Mouse (Mus musculus) retina, postnatal 1 day (tissue): Measurements from ENCODE around the gene Lsm2.
"Not testable (repeated sequence)": the region's sequence is repeated elsewhere in the genome, so short reads cannot be mapped to it uniquely, and the experiment has no call there.

Experiments used
- DNase-seq: peaks from one replicate; pipeline ENCODE4 v3.0.0-alpha.2; 2012

Lsm2 gene

DNA sequence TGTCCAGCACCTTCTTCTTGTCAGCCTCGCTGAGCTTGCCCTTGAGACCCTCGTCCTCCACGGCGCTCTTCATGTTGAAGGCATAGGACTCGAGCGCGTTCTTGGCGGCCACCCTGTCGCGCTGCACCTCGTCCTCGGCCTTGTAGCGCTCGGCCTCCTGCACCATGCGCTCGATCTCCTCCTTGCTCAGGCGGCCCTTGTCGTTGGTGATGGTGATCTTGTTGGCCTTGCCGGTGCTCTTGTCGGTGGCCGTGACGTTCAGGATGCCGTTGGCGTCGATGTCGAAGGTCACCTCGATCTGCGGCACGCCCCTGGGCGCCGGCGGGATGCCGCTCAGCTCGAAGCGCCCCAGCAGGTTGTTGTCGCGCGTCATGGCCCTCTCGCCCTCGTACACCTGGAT is 24.4 kb upstream of the Lsm2 start:
- DNase-seq: not testable (repeated sequence)

DNA sequence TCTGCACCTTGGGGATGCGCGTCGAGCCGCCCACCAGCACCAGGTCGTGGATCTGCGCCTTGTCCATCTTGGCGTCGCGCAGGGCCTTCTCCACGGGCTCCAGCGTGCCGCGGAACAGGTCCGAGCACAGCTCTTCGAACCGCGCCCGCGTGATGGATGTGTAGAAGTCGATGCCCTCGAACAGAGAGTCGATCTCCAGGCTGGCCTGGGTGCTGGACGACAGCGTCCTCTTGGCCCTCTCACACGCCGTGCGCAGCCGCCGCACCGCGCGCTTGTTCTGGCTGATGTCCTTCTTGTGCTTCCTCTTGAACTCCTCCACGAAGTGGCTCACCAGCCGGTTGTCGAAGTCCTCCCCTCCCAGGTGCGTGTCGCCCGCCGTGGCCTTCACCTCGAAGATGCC is 23.7 kb upstream of the Lsm2 start:
- DNase-seq: not testable (repeated sequence)

DNA sequence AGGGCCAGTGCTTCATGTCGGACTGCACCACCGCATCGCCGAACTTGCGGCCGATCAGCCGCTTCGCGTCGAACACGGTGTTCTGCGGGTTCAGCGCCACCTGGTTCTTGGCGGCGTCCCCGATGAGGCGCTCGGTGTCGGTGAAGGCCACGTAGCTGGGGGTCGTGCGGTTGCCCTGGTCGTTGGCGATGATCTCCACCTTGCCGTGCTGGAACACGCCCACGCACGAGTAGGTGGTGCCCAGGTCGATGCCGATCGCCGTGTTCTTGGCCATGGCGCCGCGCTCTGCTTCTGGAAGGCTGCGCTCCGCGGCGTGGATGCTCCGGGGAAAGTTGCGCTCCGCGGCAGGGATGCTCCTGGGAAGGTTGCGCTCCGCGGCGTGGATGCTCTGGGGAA is 22.9 kb upstream of the Lsm2 start:
- not testable (repeated sequence) for DNase-seq

DNA sequence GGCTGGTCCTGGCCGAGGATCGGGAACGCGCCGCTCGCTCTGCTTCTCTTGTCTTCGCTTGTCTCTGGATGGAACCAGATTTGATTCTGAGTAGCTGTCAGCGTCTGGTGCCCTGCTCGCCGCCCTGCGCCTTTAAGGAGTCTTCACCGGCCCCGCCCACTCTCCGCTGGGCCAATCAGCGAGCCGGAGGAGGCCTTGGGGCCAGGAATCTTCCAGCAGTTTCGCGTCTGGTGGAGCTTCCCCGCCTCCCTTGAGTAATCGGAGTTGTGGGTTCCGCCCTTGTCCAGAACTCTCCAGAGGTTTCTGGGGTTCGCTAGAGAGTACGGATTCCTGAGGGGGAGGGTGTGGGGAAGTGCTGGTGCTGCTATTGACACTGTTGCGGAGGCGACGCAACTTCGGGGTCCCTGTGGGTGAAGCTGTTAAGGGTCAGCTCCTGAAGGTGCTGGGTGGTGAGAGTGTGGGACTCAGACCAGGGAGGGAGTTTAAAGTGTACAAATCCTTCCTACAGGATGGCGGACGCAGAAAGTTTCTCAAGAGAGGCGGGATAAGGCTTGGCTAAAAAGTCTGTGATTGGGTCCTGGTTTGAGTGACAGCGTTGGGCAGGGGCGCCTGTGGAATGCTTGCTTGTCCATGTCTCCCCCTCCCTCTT is 22.4 kb upstream of the Lsm2 start, which contains the start of gene Hspa1b:
Gene Hspa1b, minus strand, starts transcription at position 109 of the 649 bp plus-strand sequence.
- peak; percentile 80 for DNase-seq

DNA sequence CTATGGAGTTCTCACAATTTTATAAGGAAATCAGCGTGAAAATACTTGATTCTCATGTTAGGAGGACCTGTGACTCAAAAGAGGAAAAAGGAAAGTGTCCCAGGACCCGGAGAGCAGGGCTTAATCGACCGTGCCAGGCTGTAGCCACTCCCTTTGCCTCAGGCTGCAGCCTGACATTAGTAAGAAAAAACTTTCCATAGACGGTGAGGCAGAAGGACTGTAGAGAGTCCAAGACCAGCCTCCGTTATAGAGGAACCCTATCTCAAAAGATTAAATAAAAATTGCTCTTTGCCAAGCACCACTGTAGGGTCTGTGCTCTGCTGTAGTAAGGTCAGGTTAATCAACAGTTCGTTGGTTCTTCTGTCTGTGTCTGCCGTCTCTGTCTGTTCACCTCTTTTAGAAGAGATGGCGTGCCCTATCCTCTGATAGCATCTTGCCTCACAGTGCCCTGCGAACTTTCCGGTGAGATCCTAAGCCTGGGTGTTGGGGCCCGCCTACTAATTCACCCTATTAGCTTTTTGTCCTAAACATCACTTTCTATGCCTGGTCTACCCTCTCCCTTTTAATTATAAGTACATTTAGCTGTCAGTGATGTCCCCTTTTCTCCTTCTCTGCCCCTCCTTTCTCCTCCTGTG is 21.7 kb upstream of the Lsm2 start:
- DNase-seq: no peak

DNA sequence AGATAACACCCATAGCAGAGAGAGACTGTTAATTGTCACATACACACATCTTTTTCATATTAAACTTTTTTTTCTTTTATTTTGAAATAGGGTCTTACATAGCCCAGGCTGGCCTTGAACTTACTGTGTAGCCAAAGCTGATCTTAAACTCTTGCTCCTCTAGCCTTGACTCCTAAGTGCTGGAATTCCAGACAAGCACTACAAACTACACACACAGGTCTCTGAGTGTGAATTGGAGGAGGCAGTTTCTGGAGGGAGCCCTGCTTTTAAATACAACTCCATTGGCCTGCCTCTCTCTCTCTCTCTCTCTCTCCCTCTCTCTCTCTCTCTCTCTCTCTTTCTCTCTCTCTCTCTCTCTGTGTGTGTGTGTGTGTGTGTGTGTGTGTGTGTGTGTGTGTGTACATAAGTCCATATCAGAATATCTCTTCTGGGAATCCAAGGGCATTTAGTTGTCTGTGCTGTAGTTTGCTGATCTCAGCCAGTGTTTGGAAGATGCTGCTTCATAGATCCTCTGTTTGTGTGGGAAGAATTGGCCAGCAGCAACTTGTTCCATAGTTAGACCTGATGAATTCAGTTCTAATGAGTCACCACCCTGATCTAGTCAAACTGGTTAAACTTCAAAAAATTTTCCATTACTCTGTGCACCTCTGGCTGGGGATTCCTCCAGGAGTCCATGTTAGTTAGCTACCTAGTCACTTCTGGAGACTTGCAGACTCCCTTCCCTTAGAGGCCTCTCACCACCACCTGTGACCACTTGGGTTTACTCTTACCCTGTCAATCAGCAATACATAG is 20.8 kb upstream of the Lsm2 start:
- no peak for DNase-seq

DNA sequence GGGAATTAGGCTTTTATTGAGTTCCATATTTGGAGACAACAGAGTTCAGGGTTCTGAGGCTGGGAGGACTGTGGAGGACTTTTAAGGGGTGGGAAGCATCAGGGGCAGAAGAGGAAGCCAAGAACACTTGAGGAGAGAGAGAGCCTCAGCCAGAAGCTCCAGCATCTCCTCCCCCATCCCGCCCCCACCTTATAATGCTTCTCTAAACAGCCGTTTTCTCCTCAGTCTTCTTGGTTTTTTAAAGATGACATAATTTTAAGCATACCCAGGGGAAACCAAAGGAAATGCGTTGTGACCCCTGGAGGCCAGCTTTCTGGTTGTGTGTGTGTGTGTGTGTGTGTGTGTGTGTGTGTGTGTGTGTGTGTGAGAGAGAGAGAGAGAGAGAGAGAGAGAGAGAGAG is 19.5 kb upstream of the Lsm2 start:
- no peak for DNase-seq

DNA sequence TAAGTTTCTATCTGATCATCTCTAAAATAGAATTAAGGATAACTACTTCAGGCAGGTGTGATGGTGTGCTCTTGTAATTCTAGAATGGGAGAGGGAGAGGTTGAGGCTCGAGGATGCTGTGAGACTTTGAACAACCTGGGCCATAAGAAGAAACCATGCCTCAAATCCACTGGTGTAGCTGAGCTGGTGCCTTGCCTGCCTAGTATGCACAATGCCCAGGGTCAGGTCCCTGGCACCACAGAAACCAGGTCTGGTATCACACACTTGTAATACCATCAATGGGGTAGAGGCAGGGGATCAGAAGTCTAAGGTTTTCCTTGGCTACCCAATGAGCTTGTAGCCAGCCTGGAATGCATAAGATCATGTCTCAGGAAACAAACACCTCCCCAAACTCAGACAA is 18.8 kb upstream of the Lsm2 start:
- no peak for DNase-seq

DNA sequence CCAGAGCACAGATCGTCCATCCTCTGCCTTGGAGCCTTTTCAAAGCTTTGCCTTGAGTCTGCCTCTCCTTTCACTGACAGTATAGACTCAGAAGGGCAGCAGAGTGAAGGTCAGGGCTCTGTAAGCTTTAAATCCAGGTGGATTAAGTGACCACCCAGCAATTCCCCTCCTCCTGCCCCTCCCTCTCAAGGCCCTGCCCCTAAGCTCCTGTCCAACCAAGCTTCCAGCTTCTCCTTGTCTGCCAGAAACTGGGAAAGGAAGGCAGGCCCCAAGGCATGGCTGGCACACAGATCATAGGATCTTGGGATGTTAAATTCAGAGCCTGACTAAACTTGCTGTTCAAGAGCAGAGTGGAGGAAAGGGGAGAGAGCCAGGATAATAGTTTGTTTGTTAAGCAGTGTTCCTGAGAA is 17.0 kb upstream of the Lsm2 start:
- peak; percentile 69 for DNase-seq

DNA sequence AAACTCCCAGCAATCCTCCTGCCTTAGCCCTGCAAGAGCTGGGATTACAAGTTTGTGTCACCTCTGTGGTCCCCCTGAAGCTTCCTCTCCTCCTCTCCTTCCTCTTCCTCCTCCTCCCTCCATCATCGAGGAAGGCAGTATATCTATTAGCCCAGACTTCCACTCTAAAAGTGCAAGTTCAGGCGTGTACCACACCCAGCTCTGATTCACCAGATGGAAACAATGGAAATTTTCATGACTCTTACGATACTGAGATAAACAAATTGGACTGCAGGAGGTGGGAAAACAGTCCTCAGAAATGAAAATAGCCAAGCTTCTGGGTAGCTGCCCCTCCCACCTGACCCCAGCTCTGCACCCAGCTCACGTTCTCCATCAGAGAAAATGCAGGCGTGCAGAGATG is 16.0 kb upstream of the Lsm2 start:
- no peak for DNase-seq

DNA sequence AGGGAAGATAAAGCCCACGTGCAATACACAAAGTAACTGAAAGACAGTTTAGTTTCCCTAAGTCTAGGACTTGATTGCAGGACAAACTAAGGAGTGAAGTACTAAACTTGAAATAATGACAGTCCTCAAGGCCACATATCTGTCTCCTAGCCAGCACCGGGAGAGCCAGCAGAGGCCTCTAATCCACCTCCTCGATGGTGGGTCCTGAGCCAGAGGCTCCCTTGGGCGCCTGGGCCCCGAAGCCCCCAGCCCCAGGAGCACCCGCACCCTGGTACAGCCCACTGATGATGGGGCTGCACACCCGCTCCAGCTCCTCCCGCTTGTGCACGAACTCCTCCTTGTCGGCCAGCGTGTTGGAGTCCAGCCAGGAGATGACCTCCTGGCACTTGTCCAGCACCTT is 11.8 kb upstream of the Lsm2 start, which contains the start of gene Gm20481:
Gene Gm20481, plus strand, starts transcription at position 91 of the 400 bp plus-strand sequence.
- not testable (repeated sequence) for DNase-seq

DNA sequence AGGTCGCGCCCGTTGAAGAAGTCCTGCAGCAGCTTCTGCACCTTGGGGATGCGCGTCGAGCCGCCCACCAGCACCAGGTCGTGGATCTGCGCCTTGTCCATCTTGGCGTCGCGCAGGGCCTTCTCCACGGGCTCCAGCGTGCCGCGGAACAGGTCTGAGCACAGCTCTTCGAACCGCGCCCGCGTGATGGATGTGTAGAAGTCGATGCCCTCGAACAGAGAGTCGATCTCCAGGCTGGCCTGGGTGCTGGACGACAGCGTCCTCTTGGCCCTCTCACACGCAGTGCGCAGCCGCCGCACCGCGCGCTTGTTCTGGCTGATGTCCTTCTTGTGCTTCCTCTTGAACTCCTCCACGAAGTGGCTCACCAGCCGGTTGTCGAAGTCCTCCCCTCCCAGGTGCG is 10.8 kb upstream of the Lsm2 start:
- DNase-seq: not testable (repeated sequence)

DNA sequence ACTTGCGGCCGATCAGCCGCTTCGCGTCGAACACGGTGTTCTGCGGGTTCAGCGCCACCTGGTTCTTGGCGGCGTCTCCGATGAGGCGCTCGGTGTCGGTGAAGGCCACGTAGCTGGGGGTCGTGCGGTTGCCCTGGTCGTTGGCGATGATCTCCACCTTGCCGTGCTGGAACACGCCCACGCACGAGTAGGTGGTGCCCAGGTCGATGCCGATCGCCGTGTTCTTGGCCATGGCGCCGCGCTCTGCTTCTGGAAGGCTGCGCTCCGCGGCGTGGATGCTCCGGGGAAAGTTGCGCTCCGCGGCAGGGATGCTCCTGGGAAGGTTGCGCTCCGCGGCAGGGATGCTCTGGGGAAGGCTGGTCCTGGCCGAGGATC is 10.0 kb upstream of the Lsm2 start:
- DNase-seq: not testable (repeated sequence)

DNA sequence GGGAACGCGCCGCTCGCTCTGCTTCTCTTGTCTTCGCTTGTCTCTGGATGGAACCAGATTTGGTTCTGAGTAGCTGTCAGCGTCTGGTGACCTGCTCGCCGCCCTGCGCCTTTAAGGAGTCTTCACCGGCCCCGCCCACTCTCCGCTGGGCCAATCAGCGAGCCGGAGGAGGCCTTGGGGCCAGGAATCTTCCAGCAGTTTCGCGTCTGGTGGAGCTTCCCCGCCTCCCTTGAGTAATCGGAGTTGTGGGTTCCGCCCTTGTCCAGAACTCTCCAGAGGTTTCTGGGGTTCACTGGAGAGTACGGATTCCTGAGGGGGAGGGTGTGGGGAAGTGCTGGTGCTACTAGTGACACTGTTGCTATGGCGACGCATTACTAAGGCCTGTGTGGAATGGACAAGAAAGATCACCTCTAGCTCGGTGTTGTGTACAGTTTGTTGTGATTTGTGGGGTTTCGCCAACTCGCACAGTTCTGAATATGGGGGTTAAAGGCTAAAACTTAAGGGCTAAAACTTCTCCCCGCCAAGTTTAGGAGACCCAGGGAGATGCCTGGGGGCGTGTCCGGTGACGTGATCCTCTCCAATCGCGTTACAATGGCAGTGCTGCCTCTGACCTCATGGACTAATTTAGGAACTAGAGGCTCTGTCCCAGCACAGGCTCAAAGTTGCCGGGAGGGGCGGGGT is 9.5 kb upstream of the Lsm2 start, which contains the start of the genes Hspa1a and Hspa1l:
Gene Hspa1a, minus strand, starts transcription at position 88 of the 681 bp plus-strand sequence.
Gene Hspa1l, plus strand, starts transcription at position 635 of the 681 bp plus-strand sequence.
- peak; percentile 85 for DNase-seq

DNA sequence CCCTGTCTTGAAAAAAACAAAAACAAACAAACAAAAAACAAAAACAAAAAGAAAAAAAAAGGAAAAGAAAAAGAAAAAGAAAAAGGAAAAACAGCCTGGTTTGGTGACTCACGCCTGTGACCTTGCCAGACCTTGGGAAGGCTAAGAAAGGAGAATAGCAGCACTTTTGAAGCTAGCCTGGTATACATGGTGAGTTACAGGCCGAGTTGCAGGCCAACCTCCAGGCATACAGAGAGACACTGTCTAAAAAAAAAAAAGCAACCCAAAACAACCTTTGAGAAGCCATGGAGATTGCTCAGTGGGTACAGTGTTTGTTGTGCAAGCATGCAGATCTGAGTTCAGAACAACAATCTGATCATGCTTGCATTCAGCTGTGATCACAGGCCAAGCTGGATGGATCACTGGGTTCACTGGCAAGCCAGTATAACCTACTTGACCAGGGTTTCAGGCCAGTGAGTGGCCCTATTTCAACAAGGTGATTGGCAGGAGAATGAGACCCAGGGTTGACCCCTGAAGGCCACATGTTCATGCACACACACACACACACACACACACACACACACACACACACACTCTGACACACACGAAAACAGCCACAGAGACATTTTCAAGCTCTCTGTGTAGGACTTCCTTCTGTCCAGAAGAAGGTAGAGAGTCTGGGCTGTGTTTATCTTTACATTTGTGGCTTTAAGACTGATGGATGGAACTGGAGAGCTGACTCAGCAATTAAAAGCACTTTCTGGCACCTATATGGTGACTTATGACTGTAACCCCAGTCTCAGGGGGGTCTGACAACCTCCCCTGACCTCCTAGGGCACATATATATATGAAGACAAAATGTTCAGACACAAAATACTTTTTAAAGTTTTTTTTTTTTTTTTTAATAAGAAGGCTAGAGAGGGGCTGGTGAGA is 5.8 kb upstream of the Lsm2 start:
- DNase-seq: no peak

DNA sequence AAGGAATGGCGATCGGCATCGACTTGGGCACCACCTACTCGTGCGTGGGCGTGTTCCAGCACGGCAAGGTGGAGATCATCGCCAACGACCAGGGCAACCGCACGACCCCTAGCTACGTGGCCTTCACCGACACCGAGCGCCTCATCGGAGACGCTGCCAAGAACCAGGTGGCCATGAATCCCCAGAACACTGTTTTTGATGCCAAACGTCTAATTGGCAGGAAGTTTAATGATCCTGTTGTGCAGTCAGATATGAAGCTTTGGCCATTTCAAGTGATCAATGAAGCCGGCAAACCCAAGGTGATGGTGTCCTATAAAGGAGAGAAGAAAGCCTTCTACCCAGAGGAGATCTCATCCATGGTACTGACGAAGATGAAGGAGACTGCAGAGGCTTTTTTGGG is 4.7 kb upstream of the Lsm2 start:
- no peak for DNase-seq

DNA sequence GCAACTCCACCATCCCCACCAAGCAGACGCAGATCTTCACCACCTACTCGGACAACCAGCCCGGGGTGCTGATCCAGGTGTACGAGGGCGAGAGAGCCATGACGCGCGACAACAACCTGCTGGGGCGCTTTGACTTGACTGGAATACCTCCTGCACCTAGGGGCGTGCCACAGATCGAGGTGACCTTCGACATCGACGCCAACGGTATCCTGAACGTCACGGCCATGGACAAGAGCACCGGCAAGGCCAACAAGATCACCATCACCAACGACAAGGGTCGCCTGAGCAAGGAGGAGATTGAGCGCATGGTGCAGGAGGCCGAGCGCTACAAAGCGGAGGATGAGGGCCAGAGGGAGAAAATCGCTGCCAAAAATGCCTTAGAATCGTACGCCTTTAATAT is 3.4 kb upstream of the Lsm2 start:
- no peak for DNase-seq

DNA sequence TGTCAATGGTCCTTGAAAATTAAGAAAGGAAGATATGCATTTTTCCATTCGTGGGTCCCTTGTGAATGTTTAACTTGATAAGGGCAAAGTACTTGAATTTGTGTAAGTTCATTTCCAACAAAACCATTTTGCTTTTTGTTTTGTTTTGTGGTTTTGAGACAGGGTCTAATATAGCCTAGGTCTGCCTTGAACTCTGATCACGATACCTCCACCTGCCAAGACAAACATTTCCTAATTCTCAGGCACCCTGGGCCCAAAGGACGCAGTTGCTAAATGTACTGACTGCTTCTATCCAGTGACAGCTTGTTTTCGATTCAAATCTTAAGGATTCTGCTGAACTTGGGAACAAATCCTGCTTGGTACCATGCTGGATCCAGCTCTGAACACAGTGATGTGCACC is 2.0 kb upstream of the Lsm2 start:
- DNase-seq: no peak

DNA sequence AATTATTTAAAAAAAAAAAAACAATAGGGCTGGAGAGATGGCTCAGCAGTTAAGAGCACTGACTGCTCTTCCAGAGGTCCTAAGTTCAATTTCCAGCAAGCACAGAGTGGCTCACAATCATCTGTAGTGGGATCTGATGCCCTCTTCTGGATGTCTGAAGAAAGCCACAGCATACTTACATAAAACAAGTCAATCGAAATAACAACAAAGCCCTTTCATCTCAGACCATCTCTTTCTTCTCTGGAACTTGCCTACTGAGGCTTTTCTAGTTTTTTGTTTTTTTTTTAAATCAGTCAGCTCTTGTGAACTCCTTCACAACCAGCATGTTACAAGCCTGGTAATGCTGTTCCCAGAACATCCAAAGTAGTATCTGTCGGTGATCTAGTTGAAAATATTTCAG is 1.0 kb upstream of the Lsm2 start:
- peak; percentile 75 for DNase-seq

DNA sequence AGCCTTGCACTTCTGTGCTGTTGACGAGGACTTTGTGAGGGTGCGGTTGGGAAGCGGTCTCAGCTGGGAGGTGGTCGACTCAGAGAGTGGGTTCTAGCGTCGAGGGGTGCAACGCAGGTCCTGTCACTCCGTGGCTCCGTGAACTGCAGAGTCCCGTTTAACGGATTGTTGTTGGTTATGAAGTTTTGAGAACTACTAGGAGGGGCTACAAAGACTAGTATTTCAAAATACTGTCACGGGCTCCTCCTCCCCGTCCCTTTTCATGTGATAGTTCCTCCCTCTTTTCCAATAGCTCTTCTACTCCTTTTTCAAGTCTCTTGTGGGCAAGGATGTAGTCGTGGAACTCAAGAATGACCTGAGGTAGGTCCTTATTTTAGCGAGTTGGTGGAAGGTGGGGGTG is 666 bp downstream of the Lsm2 start:
- no peak for DNase-seq

DNA sequence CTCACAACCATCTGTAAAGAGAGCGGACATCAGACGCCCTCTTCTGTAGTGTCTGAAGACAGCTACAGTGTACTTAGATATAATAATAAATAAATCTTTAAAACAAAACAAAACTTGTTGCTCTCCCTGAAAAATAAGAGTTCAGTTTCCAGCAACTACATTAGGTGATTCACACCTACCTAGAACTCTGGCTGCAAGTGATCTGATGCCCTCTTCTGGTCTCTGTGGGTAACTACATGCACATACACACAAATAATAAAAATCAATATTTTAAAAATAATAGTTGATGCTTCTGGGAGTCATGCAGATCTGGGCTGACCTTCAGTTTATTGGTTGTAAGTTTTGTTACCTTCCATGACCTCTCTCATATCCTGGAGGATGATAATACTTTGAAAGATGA is 2.6 kb downstream of the Lsm2 start:
- peak; percentile 48 for DNase-seq

DNA sequence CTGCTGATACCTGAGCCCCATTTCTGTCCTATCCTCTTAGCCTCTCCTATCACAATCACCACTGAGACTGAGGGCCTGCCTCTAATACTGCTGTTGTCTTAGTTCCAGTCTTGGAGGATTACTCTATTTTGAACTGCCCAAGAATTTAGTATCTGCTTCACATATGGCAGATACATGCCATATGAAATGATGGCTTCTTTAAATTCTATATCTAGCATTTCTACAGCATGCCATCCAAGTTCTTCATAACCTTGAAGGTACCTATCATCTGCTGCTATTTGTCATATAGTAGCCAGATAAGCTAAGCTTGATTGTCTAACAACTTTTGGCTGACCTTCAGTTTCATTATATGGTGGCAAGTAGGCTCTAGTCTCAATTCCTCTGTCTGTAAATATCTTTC is 13.1 kb downstream of the Lsm2 start:
- no peak for DNase-seq
